Mouse (Mus musculus): ENCODE data around the gene Zfp781. TPM values are rescaled to one million over a fixed set of nuclear protein-coding genes. Genes with fewer than 3 reads are reported as not detected.

Gene Zfp781
- under 1 TPM; 0.20 to 0.51 TPM for total RNA-seq (2023)

DNA sequence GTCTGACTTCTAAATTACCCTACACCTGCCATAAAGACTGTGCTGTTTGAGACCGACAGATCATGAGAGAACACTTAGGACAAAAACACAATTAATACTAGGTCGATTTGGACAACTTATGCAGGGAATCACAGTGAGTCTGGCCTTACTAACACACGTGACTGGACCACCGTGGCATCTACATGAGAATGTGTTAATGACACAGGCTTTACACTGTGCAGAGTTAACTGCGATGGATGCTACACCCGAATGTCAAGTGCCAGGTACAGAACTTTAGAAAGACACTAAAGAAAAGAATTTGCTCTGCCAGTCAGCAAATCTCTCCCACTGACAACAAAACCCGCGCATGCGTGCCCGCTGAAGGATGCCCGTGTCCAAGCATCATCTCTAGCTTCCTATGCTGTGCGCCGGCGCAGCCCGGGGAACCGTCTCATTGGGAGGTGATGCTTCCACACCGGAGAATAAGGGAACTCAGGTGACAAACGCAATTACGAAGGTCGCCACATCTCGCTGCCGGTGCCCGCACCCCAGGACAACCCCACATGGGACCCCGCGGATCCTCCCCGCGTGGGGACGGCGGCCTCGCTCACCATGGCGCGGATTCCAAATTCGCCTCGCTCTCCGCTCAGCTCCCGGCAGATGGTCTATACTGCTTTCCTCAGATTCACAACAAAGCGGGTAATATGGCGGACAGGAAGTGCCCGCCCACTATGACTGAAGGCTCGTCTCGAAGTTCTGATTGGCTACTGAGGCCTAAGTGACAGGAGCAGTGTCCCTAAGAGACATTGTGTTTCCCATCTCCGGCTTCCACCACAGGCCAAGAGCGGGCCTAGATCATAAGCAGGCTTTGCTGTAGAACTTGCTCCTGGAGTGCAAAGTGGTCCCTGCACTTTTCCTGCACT, at the start of gene Zfp781:
Gene Zfp781, minus strand, starts transcription at position 639 of the 902 bp plus-strand sequence.

DNA sequence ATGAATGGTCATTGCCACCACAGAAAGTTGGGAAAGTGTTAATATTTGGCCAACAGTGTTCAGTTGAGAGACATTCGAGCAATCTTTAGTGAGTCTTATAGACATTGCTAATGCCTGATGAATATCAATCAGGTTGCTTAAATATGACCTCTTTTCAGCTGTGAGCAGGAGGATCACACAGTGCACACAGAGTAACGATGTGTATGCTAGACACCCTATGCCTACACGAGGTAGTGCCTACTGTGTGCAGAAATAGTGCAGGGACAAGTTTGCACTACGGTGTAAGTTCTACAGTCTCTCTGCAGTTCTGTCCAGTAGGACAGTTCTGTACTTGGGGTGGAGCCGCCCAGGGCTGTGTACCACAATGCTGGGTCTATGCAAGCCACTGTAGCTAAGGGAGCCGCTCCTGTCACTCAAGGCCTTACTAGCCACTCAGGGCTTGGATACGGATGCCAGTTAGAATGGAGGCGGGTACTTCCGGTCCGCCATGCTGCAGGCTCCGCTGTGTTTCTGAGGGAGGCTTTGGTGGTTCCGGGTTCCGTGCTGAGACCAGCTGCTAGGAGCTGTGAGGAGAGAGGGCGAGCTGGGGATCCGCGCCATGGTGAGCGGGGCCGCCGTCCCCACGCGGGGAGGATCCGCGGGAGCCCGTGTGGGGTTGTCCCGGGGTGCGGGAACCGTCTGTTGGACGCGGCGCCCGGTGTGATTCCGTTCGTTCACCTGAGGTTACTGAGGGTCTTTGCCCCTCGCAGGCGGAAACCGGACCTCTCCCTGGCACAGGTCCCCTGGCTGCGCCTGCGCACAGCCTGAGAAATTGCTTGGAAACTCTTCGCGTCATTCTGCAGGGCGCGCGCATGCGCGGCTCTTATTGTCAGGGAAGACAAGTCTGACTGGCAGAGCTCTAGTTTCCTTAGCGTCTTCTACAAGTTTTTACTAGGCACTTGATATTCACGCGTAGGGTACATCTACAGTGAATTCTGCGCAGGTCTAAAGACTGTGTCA, 66.6 kb downstream of the Zfp781 start, which contains the start of gene Gm32687:
Gene Gm32687, plus strand, starts transcription at position 526 of the 999 bp plus-strand sequence.

Other genes starting within 250 kb of the Zfp781 start
- gene Zfp433, start 225.7 kb downstream of the Zfp781 start, total RNA-seq (2023): 1 to 10 TPM; 3.5 to 5.1 TPM
- gene Gm3055, start 159.3 kb downstream of the Zfp781 start, total RNA-seq (2023): 1 to 10 TPM in 1 of 2 experiments, not detected in 1; 1.2 TPM
- gene Gm4767, start 118.3 kb downstream of the Zfp781 start, total RNA-seq (2023): 1 to 10 TPM in 1 of 2 experiments, under 1 TPM in 1; 0.69 to 1.5 TPM
- 1 to 10 TPM in 1 of 2 experiments, under 1 TPM in 1; 0.93 to 1.2 TPM for gene Gm32687, start 66.5 kb downstream of the Zfp781 start, total RNA-seq (2023)
- 1 to 10 TPM; 1.3 to 1.5 TPM for gene Zfp873, start 117.6 kb upstream of the Zfp781 start, total RNA-seq (2023)
- gene BC024063, start 152.9 kb upstream of the Zfp781 start, total RNA-seq (2023): 1 to 10 TPM; 1.6 to 1.8 TPM
- 1 to 10 TPM in 1 of 2 experiments, under 1 TPM in 1; 0.87 to 1.3 TPM for gene AU041133, start 197.5 kb upstream of the Zfp781 start, total RNA-seq (2023)